Mouse (Mus musculus) embryonic facial prominence, embryonic 10.5 days (tissue): ENCODE data around the gene Anpep. TPM values are rescaled to one million over a fixed set of nuclear protein-coding genes. Genes with fewer than 3 reads are reported as not detected.

ENCODE experiments used
- DNase-seq: peaks from one replicate; pipeline ENCODE4 v3.0.0-alpha.2; 2017; ENCODE audit warnings: low spot score
- H3K27ac ChIP-seq: fragments of 300-500 bp; sonication (generic); replicated peaks from 2 replicates; pipeline ENCODE4 v1.5.1; 2016; ENCODE audit warnings: mild to moderate bottlenecking
- H3K27me3 ChIP-seq: fragments of 300-500 bp; sonication (generic); replicated peaks from 2 replicates; pipeline ENCODE4 v1.6.1; 2016; ENCODE audit warnings: low read depth, mild to moderate bottlenecking; ENCODE audit not compliant: poor library complexity, severe bottlenecking
- H3K36me3 ChIP-seq: fragments of 300-500 bp; sonication (generic); replicated peaks from 2 replicates; pipeline ENCODE4 v1.6.1; 2016; ENCODE audit warnings: mild to moderate bottlenecking, moderate library complexity
- H3K4me1 ChIP-seq: fragments of 300-500 bp; sonication (generic); 2 replicates; pipeline ENCODE4 v1.6.1; 2016
- H3K4me3 ChIP-seq: fragments of 300-500 bp; sonication (generic); 2 replicates; pipeline ENCODE4 v1.5.1; 2016; ENCODE audit warnings: mild to moderate bottlenecking, moderate library complexity
- H3K9me3 ChIP-seq: fragments of 300-500 bp; sonication (generic); 2 replicates; pipeline ENCODE4 v1.6.1; 2016; ENCODE audit warnings: mild to moderate bottlenecking
- WGBS: fragments of 180-500 bp; shearing (Covaris S2); methylation state at CpG from one replicate; pipeline ENCODE4 v1.1.7; 2016; 5-methylcytosine and 5-hydroxymethylcytosine counted together
- polyA plus RNA-seq: library from polyadenylated mRNA; unstranded; fragments of >200 nt; fragmentation: Nextera tagmentation; extraction: Ambion mirVana; gene quantifications from 2 replicates; pipeline ENCODE4 v1.2.1, GENCODE M21; 2016

Gene Anpep
- polyA plus RNA-seq, 1 experiment from 2014 or later: 6.9 TPM

DNA sequence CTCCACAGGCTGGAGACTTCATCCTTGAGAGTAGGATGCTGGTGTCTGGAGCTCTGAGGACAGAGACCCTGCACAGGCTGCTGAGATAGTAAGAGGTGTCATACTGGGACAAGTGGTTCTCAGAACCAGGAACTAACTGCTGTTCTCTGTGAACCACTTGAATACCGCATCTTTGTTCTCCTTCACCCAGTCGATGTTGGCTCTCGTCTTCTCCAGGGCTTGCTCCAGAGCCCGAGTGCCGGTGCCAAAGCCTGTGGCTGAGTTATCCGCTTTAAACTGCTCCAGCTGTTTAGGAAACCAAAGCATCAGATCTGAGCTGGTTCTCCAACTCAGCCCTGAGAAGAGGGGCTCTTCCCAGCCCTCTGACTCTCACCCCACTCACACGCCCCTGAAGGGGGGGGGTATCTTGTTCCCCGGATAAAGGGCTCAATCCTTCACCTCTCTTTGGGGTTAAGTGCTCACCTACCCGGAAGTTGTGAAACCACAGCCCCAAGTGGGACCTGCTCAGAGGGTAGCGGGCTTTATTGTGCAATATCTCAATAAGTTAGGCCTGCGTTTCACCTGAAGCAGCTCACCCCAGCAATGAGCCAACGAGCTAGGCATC is 38.7 kb downstream of the Anpep start:
- H3K4me3 ChIP-seq: no peak overlapping the region
- peaks cover 27% of the 10 kb centered on the region for H3K4me1 ChIP-seq
- H3K27me3 ChIP-seq: peaks cover 32% of the 10 kb centered on the region
- peaks cover 14% of the 10 kb centered on the region; the same call in 1 of the 2 replicates for H3K36me3 ChIP-seq
- 82% methylated on average over 12 of the region's 12 CpGs for WGBS
- H3K9me3 ChIP-seq: no peaks in the 10 kb centered on the region
- no peak for DNase-seq
- no peak overlapping the region for H3K27ac ChIP-seq

DNA sequence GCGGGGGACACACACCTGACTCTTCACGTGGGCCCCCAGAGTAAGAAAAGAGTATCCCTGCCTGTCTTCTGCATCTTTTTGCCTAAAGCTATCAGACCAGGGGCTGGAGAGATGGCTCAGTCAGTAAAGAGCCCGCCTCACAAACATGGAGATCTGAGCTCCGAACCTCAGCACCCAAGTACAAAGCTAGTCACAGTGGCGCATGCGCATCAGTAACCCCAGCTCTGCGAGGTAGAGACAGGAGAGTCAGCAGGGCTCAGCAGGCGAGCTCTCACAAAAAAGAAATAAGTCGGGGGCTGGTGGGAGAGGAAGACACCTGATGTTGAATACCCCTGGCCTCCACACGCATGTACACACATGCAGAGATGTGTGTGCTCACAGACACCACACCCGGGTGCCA is 40.9 kb downstream of the Anpep start:
- Histone ChIP-seq H3K4me3 (no peak overlapping the region), H3K27ac (peak overlapping the region; percentile 35), H3K27me3 (peaks cover 39% of the 10 kb centered on the region), H3K36me3 (peaks cover 4% of the 10 kb centered on the region; the same call in 1 of the 2 replicates), H3K4me1 (peaks cover 27% of the 10 kb centered on the region), H3K9me3 (no peaks in the 10 kb centered on the region)
- no peak for DNase-seq
- 43% methylated on average over 11 of the region's 11 CpGs for WGBS

DNA sequence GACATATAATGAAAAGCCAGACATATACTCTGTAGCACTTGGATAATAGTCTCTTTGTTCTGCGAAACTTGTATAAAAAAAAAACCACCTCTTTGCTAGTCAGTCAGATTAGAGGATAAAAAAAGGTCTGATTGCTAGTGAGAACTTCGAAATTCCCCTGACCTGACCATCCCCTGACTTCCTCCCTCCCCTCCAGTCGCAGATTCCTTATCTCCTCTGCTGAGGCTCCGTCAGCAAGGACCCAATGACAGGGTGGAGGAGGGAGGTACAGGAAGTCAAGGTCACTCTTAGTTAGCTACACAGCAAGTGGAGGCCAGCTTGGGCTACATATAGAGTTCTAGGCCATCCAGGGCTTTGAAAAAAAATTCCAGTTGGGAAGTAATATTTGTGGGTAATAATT is 41.3 kb downstream of the Anpep start:
- Histone ChIP-seq H3K4me3 (no peak overlapping the region), H3K4me1 (peaks cover 27% of the 10 kb centered on the region), H3K27me3 (peaks cover 39% of the 10 kb centered on the region), H3K27ac (no peak overlapping the region; the same call in 1 of the 2 replicates), H3K36me3 (no peaks in the 10 kb centered on the region), H3K9me3 (no peaks in the 10 kb centered on the region)
- WGBS: 36% methylated on average over 4 of the region's 4 CpGs
- no peak for DNase-seq

DNA sequence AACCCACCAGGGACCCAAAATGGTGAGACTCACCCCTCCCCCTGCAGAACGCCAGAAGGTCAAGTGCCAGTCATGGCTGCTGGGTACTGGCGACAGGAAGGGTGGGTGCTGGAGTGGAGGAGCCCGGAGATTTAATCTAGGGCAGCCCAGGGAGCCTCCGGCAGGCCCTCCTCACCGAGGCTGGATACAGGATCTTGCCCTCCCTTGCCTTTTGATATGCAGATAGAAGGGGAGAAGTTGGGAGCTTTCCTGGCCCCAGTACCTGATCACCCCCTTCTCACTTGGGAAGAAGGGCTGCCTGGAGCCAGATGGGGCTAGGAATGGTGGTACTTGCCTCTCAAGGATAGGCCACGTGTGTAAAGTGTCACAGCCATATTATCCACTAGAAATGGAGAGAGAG is 42.5 kb downstream of the Anpep start:
- H3K27me3 ChIP-seq: peaks cover 39% of the 10 kb centered on the region
- H3K9me3 ChIP-seq: no peaks in the 10 kb centered on the region
- no peaks in the 10 kb centered on the region for H3K36me3 ChIP-seq
- H3K4me3 ChIP-seq: no peak overlapping the region
- DNase-seq: no peak
- no peak overlapping the region for H3K27ac ChIP-seq
- peaks cover 27% of the 10 kb centered on the region for H3K4me1 ChIP-seq
- 8% methylated on average over 6 of the region's 6 CpGs for WGBS

DNA sequence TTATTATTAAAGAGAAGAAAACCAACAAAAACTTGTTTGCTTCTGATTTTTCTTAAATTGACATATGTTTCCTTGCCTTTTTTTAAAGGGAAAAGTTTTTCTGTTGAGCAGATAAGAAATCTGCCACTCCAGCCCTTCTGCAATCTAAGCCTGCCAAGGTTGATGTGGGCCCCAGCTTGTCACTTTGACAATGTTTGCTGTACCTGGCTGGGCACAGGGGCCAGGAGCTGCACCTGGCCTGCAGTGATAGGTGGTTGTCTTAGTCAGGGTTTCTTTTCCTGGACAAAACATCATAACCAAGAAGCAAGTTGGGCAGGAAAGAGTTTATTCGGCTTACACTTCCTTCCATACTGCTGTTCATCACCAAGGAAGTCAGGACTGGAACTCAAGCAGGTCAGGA is 47.5 kb downstream of the Anpep start:
- no peak overlapping the region for H3K4me3 ChIP-seq
- H3K36me3 ChIP-seq: no peaks in the 10 kb centered on the region
- peaks cover 13% of the 10 kb centered on the region for H3K4me1 ChIP-seq
- no peak for DNase-seq
- no peaks in the 10 kb centered on the region for H3K9me3 ChIP-seq
- no peak overlapping the region for H3K27ac ChIP-seq
- WGBS: 88% methylated on average over 1 of the region's 1 CpGs
- H3K27me3 ChIP-seq: peaks cover 56% of the 10 kb centered on the region

DNA sequence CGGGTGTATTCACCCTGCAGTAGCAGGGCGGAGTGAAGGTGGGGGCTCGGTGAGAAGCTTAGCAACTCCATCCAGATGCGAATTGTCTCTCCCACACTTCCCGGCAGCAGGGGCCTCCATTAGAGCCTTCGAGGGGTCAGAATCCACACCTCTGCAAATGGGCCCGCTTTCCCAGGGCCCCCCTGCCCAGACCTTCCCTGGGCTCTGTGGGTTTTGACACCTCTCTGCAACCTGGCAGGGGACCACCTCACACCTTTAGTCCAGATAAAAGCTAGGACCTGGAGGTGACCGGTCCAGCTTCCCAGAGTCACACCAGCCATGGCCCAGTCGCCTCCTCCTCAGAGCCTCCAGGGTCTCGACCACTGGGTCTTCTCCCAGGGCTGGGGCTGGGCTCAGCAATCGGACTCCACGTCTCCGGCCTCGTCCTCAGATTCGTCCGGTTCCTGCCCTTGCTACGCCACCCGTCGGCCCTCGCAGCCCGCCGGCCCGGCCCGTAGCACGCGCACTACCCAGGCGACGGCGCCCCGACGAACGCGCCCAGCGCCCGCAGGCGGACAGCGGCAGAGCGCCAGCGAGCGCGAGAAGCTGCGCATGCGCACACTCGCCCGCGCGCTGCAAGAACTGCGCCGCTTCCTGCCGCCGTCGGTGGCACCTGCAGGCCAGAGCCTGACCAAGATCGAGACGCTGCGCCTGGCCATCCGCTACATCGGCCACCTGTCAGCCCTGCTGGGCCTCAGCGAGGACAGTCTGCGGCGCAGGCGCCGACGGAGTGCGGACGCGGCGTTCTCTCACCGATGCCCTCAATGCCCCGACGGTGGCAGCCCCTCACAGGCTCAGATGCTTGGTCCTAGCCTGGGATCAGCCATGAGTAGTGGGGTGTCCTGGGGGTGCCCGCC is 50.0 kb downstream of the Anpep start, which contains the start of gene Mesp2:
TSS of gene Mesp2 (plus strand) at position 117 of the 896 bp plus-strand sequence.
- H3K36me3 ChIP-seq: no peaks in the 10 kb centered on the region
- peaks cover 36% of the 10 kb centered on the region for H3K27me3 ChIP-seq
- H3K9me3 ChIP-seq: no peaks in the 10 kb centered on the region
- peak within 1 kb of the TSS; percentile 56 for H3K4me3 ChIP-seq
- DNase-seq: peak; percentile 82
- WGBS: 20% methylated on average over 71 of the region's 71 CpGs
- peak within 1 kb of the TSS; percentile 41 for H3K27ac ChIP-seq
- H3K4me1 ChIP-seq: peaks cover 9% of the 10 kb centered on the region

DNA sequence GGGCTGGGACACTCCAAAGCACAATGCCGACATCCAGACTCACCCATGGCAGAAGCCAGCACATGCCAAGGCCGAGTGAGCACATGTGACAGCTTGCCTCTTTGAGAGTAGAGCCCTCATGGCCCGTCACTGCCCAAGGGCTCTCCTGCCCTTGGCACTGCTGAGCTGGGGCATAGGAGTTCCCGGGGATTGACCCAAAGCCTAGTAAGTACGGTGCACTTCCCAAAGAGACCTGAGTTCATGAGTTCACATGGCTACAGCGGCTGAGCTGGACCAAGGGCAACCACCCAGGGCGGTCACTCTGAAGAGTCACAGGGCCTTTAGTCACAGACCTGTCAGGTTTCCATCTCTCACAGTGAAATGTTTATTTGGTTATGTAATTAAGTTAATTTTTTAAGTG is 52.3 kb downstream of the Anpep start:
- Histone ChIP-seq H3K9me3 (no peaks in the 10 kb centered on the region), H3K36me3 (no peaks in the 10 kb centered on the region), H3K27me3 (peaks cover 36% of the 10 kb centered on the region), H3K27ac (no peak overlapping the region), H3K4me1 (peaks cover 9% of the 10 kb centered on the region), H3K4me3 (no peak overlapping the region)
- WGBS: 81% methylated on average over 7 of the region's 7 CpGs
- DNase-seq: no peak

DNA sequence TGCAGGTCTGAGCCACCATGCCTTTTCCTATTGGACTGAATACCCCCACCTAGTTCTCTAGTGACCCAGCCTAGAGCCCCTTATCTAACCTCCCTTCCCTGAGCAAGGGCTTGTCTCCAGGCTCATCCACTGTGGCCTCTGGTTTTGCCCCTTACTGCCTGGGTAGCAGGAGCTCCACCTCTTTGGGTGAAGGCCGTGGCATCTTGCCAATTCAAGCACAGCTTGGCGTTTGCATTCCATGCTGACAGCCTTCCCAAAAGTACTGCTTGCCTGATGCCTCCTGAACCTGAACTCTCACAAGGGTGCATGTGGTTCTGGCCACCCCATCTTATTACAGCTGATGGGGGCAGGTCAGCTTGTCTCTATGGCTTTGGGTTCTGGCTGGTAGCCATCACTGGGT is 57.0 kb downstream of the Anpep start:
- peaks cover 26% of the 10 kb centered on the region for H3K4me1 ChIP-seq
- no peak for DNase-seq
- 81% methylated on average over 2 of the region's 2 CpGs for WGBS
- H3K27ac ChIP-seq: no peak overlapping the region
- no peaks in the 10 kb centered on the region for H3K36me3 ChIP-seq
- H3K9me3 ChIP-seq: no peaks in the 10 kb centered on the region
- H3K4me3 ChIP-seq: no peak overlapping the region
- peaks cover 18% of the 10 kb centered on the region; the same call in 1 of the 2 replicates for H3K27me3 ChIP-seq

DNA sequence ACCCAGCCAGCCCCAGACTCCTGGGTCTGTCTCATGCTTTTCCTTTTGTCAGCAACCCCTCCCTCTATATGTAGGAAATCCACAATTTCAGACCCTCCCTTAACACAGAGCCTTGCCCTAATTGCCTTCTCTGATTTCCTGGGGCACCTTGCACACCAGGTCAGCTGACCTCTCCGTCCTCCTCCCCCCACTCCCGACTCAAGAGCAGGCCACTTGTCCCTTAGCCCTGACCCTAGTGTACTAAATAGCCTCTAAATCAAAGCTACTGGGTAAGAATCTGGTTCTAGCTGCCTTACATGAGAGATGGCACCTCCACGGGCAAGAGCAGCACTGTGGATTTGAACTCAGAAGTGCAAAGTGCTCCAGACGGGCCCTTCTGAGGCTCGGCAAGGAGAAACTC is 58.8 kb downstream of the Anpep start:
- no peak overlapping the region; the same call in 1 of the 2 replicates for H3K27ac ChIP-seq
- H3K4me3 ChIP-seq: no peak overlapping the region
- WGBS: 61% methylated on average over 5 of the region's 5 CpGs
- H3K27me3 ChIP-seq: peaks cover 29% of the 10 kb centered on the region
- no peaks in the 10 kb centered on the region for H3K36me3 ChIP-seq
- DNase-seq: no peak
- H3K4me1 ChIP-seq: peaks cover 44% of the 10 kb centered on the region
- no peaks in the 10 kb centered on the region for H3K9me3 ChIP-seq

DNA sequence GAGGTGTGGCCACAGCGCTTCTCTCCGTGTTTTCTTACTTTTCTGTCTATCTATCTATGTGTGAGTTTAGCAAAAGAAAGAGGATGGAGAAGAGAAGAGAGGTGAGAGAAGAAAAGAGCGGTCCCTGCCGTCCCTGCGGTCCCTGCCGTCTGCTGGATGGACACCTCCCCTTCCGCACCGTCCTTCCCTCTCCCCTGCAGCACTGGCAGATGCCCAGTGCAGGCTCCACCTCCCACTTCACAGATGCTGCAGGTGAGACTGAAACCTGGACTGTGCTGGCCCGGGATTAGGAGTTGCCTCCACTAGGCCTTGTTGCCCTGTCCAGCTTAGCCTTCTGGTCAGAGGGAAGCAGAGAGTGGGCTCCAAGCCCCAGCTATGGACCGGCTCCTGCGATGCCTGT is 59.5 kb downstream of the Anpep start:
- H3K27me3 ChIP-seq: peaks cover 34% of the 10 kb centered on the region
- DNase-seq: no peak
- WGBS: 79% methylated on average over 11 of the region's 11 CpGs
- H3K4me3 ChIP-seq: no peak overlapping the region
- H3K9me3 ChIP-seq: no peaks in the 10 kb centered on the region
- H3K4me1 ChIP-seq: peaks cover 46% of the 10 kb centered on the region
- H3K36me3 ChIP-seq: no peaks in the 10 kb centered on the region
- H3K27ac ChIP-seq: no peak overlapping the region

DNA sequence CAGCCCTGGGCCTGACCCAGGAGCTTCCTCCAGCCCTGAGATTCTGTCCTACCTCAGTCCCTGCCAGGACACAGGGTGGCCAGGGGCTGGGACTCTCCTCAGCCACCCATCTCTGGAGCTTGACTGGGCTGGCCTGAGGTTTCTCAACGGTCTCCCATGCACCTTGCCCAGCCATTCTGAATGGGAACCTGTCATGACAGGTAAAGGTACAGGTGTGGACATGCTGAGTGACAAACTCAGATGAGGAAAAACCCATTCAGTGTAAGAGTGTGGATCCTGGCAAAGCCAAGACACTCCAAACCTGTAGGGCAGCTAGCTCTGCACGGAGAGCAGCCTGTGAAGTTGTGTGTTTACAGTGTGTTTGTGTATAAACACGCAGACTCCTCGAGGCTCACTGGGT is 60.5 kb downstream of the Anpep start:
- Histone ChIP-seq H3K27ac (no peak overlapping the region), H3K4me3 (no peak overlapping the region), H3K36me3 (no peaks in the 10 kb centered on the region), H3K27me3 (peaks cover 44% of the 10 kb centered on the region), H3K4me1 (peaks cover 46% of the 10 kb centered on the region), H3K9me3 (no peaks in the 10 kb centered on the region)
- DNase-seq: no peak
- 81% methylated on average over 4 of the region's 4 CpGs for WGBS

DNA sequence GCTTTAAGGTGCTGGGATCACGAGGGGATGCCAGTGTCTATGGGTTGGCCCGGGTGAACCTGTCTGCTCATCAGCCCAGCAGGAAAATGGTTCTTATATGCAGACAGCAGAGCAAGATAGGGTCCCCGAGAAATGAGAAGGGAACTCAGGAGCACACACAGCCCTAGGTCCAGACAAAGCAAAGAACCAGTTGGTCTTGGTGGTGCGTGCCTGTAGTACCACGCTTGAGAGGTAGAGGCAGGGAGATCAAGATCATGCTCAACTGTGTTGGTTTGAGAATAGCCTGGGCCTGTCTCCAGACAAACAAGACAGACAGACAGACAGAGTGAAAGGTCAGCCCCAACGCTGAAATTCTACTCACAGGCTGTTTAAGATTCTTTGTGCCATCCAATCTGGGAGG is 61.4 kb downstream of the Anpep start:
- H3K9me3 ChIP-seq: no peaks in the 10 kb centered on the region
- peak overlapping the region; percentile 66; the same call in 1 of the 2 replicates for H3K27ac ChIP-seq
- H3K27me3 ChIP-seq: peaks cover 53% of the 10 kb centered on the region
- H3K4me1 ChIP-seq: peaks cover 46% of the 10 kb centered on the region
- DNase-seq: no peak
- H3K4me3 ChIP-seq: no peak overlapping the region
- H3K36me3 ChIP-seq: no peaks in the 10 kb centered on the region
- 68% methylated on average over 6 of the region's 6 CpGs for WGBS

DNA sequence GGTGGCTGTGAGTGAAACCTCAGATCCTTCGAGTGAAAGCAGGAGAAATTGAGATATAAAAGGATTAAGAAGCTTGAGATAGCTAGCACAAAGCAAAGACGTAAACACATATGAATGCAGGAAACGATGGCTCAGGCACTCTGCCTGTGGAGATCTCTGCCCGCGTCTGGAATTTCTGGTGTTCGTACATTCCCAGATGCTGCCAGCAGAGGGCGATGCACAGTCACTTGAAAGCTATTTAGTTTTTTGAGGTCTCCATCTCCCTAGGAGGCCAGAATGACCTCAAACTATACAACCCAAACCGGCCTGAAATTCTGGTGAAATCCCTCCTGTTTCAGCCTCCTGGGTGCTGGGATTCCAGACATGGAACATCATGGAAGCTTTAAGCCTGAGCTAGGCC is 61.8 kb downstream of the Anpep start:
- Histone ChIP-seq H3K36me3 (no peaks in the 10 kb centered on the region), H3K27ac (no peak overlapping the region), H3K4me1 (peaks cover 46% of the 10 kb centered on the region), H3K9me3 (no peaks in the 10 kb centered on the region), H3K27me3 (peaks cover 57% of the 10 kb centered on the region), H3K4me3 (no peak overlapping the region)
- peak; percentile 88 for DNase-seq
- 4% methylated on average over 8 of the region's 8 CpGs for WGBS
